Mouse (Mus musculus) kidney, adult 2 months (tissue): ENCODE measurements around the gene Gnpnat1. TPM values are rescaled to one million over a fixed set of nuclear protein-coding genes. Genes with fewer than 3 reads are reported as not detected.
A peak's percentile ranks its signal among the peaks of the same experiment; 100 is the strongest.

Experiments used
- DNase-seq: peaks from one replicate; pipeline ENCODE4 v3.0.0; 2021
- H3K27ac ChIP-seq: fragments of 200-500 bp; 2 replicates; pipeline ENCODE4 v1.5.1; 2012; ENCODE audit warnings: low read depth, low read length, control low read depth, inconsistent platforms; ENCODE audit not compliant: insufficient read depth
- H3K27me3 ChIP-seq: fragments of 200-500 bp; replicated peaks from 2 replicates; pipeline ENCODE4 v1.6.1; 2012; ENCODE audit warnings: mild to moderate bottlenecking, moderate library complexity, low read length, inconsistent platforms; ENCODE audit not compliant: control insufficient read depth, insufficient read depth
- H3K36me3 ChIP-seq: fragments of 200-500 bp; 2 replicates; pipeline ENCODE4 v1.6.1; 2012; ENCODE audit warnings: mild to moderate bottlenecking, moderate library complexity, low read length, inconsistent platforms; ENCODE audit not compliant: control insufficient read depth, insufficient read depth
- H3K4me1 ChIP-seq: fragments of 200-500 bp; 2 replicates; pipeline ENCODE4 v1.6.1; 2011; ENCODE audit warnings: low read length; ENCODE audit not compliant: control insufficient read depth, insufficient read depth
- H3K4me3 ChIP-seq: fragments of 200-500 bp; 2 replicates; pipeline ENCODE4 v1.5.1; 2011; ENCODE audit warnings: mild to moderate bottlenecking, low read depth, low read length, control low read depth; ENCODE audit not compliant: insufficient read depth
- CTCF ChIP-seq: fragments of 200-500 bp; conservative IDR thresholded peaks from 2 replicates; pipeline ENCODE4 v1.5.1; 2011; ENCODE audit warnings: low read depth, mild to moderate bottlenecking, control low read depth, low read length, moderate library complexity, mixed read lengths; ENCODE audit not compliant: insufficient read depth, insufficient read length
- POLR2A ChIP-seq: fragments of 200-500 bp; IDR thresholded peaks from one replicate; pipeline ENCODE4 v1.6.1; 2011; ENCODE audit warnings: low read depth, low read length, control low read depth
- WGBS: fragments of 180-500 bp; shearing (Covaris S2); methylation state at CpG from one replicate; pipeline ENCODE4 v1.1.7; 2018; 5-methylcytosine and 5-hydroxymethylcytosine counted together
- polyA plus RNA-seq: library from polyadenylated mRNA; depleted of rRNA; stranded (reverse); fragments of >200 nt; gene quantifications from 2 replicates; pipeline ENCODE4 v1.2.3, GENCODE M21; 2012

The Gnpnat1 gene
- polyA plus RNA-seq, 1 experiment, result 10.1 TPM

DNA sequence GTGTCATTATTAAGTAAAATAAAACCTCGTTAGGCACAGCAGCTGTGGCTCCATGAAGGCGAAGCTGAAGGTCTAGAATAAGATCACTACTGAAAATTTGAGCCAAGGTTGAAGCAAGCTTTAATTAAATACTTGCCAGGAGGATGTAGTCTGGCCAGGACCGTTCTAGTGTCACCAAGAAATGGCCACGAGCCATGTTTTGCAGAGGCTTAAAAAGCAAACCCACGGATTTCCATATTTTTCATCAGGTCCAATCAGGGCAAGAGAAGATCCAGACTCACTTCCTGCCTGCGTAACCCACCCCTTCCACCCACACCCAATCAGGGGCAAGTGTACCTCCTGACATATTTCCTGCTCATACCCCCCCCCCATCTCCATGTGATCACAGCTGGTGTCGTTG is 1.1 kb downstream of the Gnpnat1 start:
- Histone ChIP-seq H3K4me1 (no peaks in the 10 kb centered on the region), H3K36me3 (no peaks in the 10 kb centered on the region), H3K27ac (no peak overlapping the region), H3K27me3 (no peaks in the 10 kb centered on the region), H3K4me3 (no peak overlapping the region)
- DNase-seq, result no peak
- WGBS, result 78% methylated on average over 7 of the region's 7 CpGs
- TF ChIP-seq CTCF (no peak), POLR2A (no peak)

GRCm38 (mm10) chr14:45399836-45400235 is 4.9 kb downstream of the Gnpnat1 start:
- no peaks in the 10 kb centered on the region for H3K36me3 ChIP-seq
- WGBS, result 84% methylated on average over 3 of the region's 3 CpGs
- H3K27me3 ChIP-seq, result no peaks in the 10 kb centered on the region
- TF ChIP-seq CTCF (peak; percentile 69), POLR2A (no peak)
- H3K27ac ChIP-seq, result no peak overlapping the region
- H3K4me1 ChIP-seq, result no peaks in the 10 kb centered on the region
- H3K4me3 ChIP-seq, result no peak overlapping the region
- peak; percentile 45 for DNase-seq

DNA sequence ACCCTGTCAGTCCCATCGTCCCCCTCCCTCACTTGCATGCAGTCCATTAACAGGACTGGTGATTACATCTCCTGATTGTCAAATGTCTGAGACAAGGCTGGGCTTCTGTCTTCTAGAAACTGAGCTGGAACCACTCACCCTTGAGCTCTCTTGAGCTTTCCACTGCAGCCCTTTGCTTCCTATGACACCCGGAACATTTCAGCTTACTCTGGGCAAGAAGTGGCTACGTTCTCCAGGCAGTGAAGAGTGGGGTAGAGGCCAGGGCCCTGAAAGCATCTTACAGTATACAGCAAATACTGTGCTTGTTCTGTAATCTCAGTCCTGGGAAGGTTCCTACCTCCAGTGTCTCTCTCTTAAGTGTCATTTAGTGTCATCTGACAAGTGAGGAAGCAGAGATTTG is 15.5 kb downstream of the Gnpnat1 start:
- peak overlapping the region; percentile 90 for H3K4me3 ChIP-seq
- H3K36me3 ChIP-seq, result no peaks in the 10 kb centered on the region
- no peak for DNase-seq
- H3K27ac ChIP-seq, result peak overlapping the region; percentile 98
- 2% methylated on average over 3 of the region's 3 CpGs for WGBS
- H3K27me3 ChIP-seq, result no peaks in the 10 kb centered on the region
- peaks cover 14% of the 10 kb centered on the region; the same call in 1 of the 2 replicates for H3K4me1 ChIP-seq
- TF ChIP-seq POLR2A, result no peak
- TF ChIP-seq CTCF, result no peak

GRCm38 (mm10) chr14:45388345-45389181 is 16.1 kb downstream of the Gnpnat1 start:
- DNase-seq, result peak; percentile 97
- H3K27ac ChIP-seq, result peak overlapping the region; percentile 98
- no peaks in the 10 kb centered on the region for H3K27me3 ChIP-seq
- under 1% methylated on average over 71 of the region's 71 CpGs for WGBS
- H3K4me3 ChIP-seq, result peak overlapping the region; percentile 90
- no peaks in the 10 kb centered on the region for H3K36me3 ChIP-seq
- peaks cover 14% of the 10 kb centered on the region; the same call in 1 of the 2 replicates for H3K4me1 ChIP-seq
- TF ChIP-seq POLR2A (no peak), CTCF (no peak)

DNA sequence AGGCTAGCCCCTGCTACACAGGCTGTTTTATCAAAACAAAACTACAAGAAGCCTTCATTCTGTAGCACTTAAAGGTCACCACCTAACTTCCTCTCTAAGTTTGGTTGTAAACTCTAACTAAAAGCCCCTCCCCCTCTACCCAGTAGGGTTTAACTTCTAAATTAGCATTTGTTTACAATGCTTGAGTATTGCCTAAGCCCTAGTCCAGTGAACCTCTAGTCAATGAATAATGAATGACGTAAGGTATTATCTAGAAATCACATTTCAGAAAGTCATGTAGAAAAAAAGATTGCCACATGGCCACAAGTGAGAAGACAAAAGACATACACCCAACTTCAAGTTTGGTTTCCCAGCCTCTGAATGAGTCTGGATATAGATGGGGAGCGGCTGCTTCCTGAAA is 17.2 kb downstream of the Gnpnat1 start:
- DNase-seq, result peak; percentile 84
- H3K4me3 ChIP-seq, result peak overlapping the region; percentile 90

GRCm38 (mm10) chr14:45385596-45385995 is 19.1 kb downstream of the Gnpnat1 start:
- 90% methylated on average over 2 of the region's 2 CpGs for WGBS

More for the DNA sequence above, 17.2 kb downstream of the Gnpnat1 start:
- WGBS, result 18% methylated on average over 2 of the region's 2 CpGs
- H3K27me3 ChIP-seq, result no peaks in the 10 kb centered on the region
- H3K36me3 ChIP-seq, result no peaks in the 10 kb centered on the region; the same call in 1 of the 2 replicates
- H3K27ac ChIP-seq, result peak overlapping the region; percentile 98
- peaks cover 14% of the 10 kb centered on the region; the same call in 1 of the 2 replicates for H3K4me1 ChIP-seq
- TF ChIP-seq POLR2A (no peak), CTCF (no peak)

GRCm38 (mm10) chr14:45382912-45383311 is 21.8 kb downstream of the Gnpnat1 start:
- Histone ChIP-seq H3K4me3 (no peak overlapping the region), H3K27me3 (no peaks in the 10 kb centered on the region), H3K36me3 (peaks cover 2% of the 10 kb centered on the region; the same call in 1 of the 2 replicates), H3K27ac (no peak overlapping the region), H3K4me1 (peaks cover 19% of the 10 kb centered on the region; the same call in 1 of the 2 replicates)
- DNase-seq, result no peak
- WGBS, result 76% methylated on average over 4 of the region's 4 CpGs
- TF ChIP-seq CTCF (peak; percentile 43; the same call in 1 of the 2 replicates), POLR2A (no peak)

More at GRCm38 (mm10) chr14:45385596-45385995, 19.1 kb downstream of the Gnpnat1 start:
- TF ChIP-seq POLR2A, result no peak
- TF ChIP-seq CTCF, result no peak
- H3K4me3 ChIP-seq, result no peak overlapping the region
- no peak overlapping the region for H3K27ac ChIP-seq
- H3K36me3 ChIP-seq, result peaks cover 2% of the 10 kb centered on the region; the same call in 1 of the 2 replicates
- H3K27me3 ChIP-seq, result no peaks in the 10 kb centered on the region
- H3K4me1 ChIP-seq, result peaks cover 14% of the 10 kb centered on the region; the same call in 1 of the 2 replicates
- no peak for DNase-seq
